Mouse (Mus musculus) liver, adult 2 months (tissue): ENCODE data around the gene Gja4.

ENCODE experiments used
- CTCF ChIP-seq: fragments of 200-500 bp; IDR thresholded peaks from 2 replicates; pipeline ENCODE4 v1.5.1; 2011; ENCODE audit warnings: low read depth, low read length, control low read depth
- POLR2A ChIP-seq: fragments of 200-500 bp; IDR thresholded peaks from 2 replicates; pipeline ENCODE4 v1.6.1; 2011; ENCODE audit warnings: low read length, control low read depth; ENCODE audit not compliant: insufficient read depth; ENCODE audit errors: extremely low read depth

GRCm38 (mm10) chr4:127317143-127317542 lies 3.3 kb upstream of the Gja4 start:
- no peak for TF ChIP-seq CTCF
- TF ChIP-seq POLR2A: no peak
